Mouse (Mus musculus): Measurements from ENCODE around the gene Ankrd36.
"Not testable (repeated sequence)": the region's sequence is repeated elsewhere in the genome, so short reads cannot be mapped to it uniquely, and the experiment has no call there.

Ankrd36 gene

GRCm38 (mm10) chr11:5551430-5551829 lies 18.1 kb upstream of the Ankrd36 start:
- no peak for DNase-seq

- no peak for DNase-seq
Observed at GRCm38 (mm10) chr11:5551931-5552330, 17.6 kb upstream of the Ankrd36 start.

GRCm38 (mm10) chr11:5560273-5560672 lies 9.2 kb upstream of the Ankrd36 start:
- no peak for DNase-seq

- no peak for DNase-seq
Observed at GRCm38 (mm10) chr11:5562625-5563268, 6.7 kb upstream of the Ankrd36 start.

- DNase-seq = no peak
Observed at GRCm38 (mm10) chr11:5563898-5564297, 5.6 kb upstream of the Ankrd36 start.

- DNase-seq = no peak
Observed at GRCm38 (mm10) chr11:5565596-5565995, 3.9 kb upstream of the Ankrd36 start.

- no peak for DNase-seq
Observed at GRCm38 (mm10) chr11:5566506-5566905, 3.0 kb upstream of the Ankrd36 start.

GRCm38 (mm10) chr11:5567654-5568053 lies 1.8 kb upstream of the Ankrd36 start:
- DNase-seq = no peak

GRCm38 (mm10) chr11:5568082-5568481 lies 1.4 kb upstream of the Ankrd36 start:
- no peak for DNase-seq

- no peak for DNase-seq
Observed at GRCm38 (mm10) chr11:5571856-5572255, 2.4 kb downstream of the Ankrd36 start.

GRCm38 (mm10) chr11:5573821-5574220 lies 4.3 kb downstream of the Ankrd36 start:
- no peak for DNase-seq

GRCm38 (mm10) chr11:5575046-5575445 lies 5.6 kb downstream of the Ankrd36 start:
- DNase-seq = no peak

GRCm38 (mm10) chr11:5592336-5592735 lies 22.9 kb downstream of the Ankrd36 start:
- DNase-seq = peak; percentile 14

- DNase-seq = no peak
Observed at GRCm38 (mm10) chr11:5595381-5595791, 25.9 kb downstream of the Ankrd36 start.

- DNase-seq = no peak
Observed at GRCm38 (mm10) chr11:5595792-5596191, 26.3 kb downstream of the Ankrd36 start.

- no peak for DNase-seq
Observed at GRCm38 (mm10) chr11:5596756-5597155, 27.3 kb downstream of the Ankrd36 start.

- DNase-seq = no peak
Observed at GRCm38 (mm10) chr11:5605421-5605820, 35.9 kb downstream of the Ankrd36 start.

- DNase-seq = not testable (repeated sequence)
Observed at GRCm38 (mm10) chr11:5611918-5612317, 42.4 kb downstream of the Ankrd36 start.

GRCm38 (mm10) chr11:5614453-5614852 lies 45.0 kb downstream of the Ankrd36 start:
- no peak for DNase-seq

GRCm38 (mm10) chr11:5625101-5625500 lies 55.6 kb downstream of the Ankrd36 start:
- no peak for DNase-seq

- peak; percentile 52 for DNase-seq
Observed at GRCm38 (mm10) chr11:5629033-5629432, 59.5 kb downstream of the Ankrd36 start.

- DNase-seq = no peak
Observed at GRCm38 (mm10) chr11:5643085-5643484, 73.6 kb downstream of the Ankrd36 start.

GRCm38 (mm10) chr11:5650321-5650720 lies 80.8 kb downstream of the Ankrd36 start:
- DNase-seq = peak; percentile 4

GRCm38 (mm10) chr11:5682541-5682940 lies 113.1 kb downstream of the Ankrd36 start:
- DNase-seq = no peak

GRCm38 (mm10) chr11:5684283-5684682 lies 114.8 kb downstream of the Ankrd36 start:
- DNase-seq = no peak
